7 mouse cellular contexts compared by ENCODE assay signal in the genomic region with DNA sequence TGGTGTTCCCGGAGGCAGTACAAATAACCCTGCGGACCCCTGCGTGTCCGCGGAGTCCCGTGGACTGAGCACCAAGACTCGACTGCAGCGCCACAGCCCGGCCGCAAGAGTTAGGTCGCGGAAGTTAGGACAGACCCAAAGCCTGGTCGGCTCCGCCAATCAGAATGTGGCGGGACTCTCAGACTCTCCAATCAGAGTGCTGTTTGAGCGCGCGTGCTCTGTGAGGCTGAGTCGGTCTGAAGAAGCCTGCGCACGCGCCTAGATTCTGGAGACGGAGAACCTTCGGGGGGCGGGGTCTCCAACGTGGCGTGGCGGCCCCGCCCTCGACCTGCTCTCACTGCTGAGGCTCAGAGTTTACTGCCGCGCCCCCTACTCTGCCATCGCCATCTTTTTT. TPM values are rescaled to one million over a fixed set of nuclear protein-coding genes. Genes with fewer than 3 reads are reported as not detected.
DNase-seq lines count a peak whose midpoint lies in the region; ATAC-seq lines count a peak whose summit lies in the region.

A gene (minus strand): TSS at position 131 of the 394 bp plus-strand sequence.

- peak within 1 kb of the TSS; percentile 68 for H3K9ac ChIP-seq in embryonic facial prominence, embryonic 12.5 days
- peak within 1 kb of the TSS; percentile 53 for H3K9ac ChIP-seq in limb, embryonic 11.5 days (ENCODE audit: low read length)
- peak within 1 kb of the TSS; percentile 72 for H3K9ac ChIP-seq in midbrain, embryonic 14.5 days (replicated peaks; ENCODE audit: low read length)

- H3K36me3 ChIP-seq in embryonic facial prominence, embryonic 12.5 days, result peaks cover 5% of the 10 kb centered on the region; the same call in 1 of the 2 replicates
- peaks cover under 1% of the 10 kb centered on the region; the same call in 1 of the 2 replicates for H3K36me3 ChIP-seq in limb, embryonic 11.5 days (ENCODE audit: control insufficient read depth, insufficient read depth, low read length)
- H3K36me3 ChIP-seq in midbrain, embryonic 14.5 days (ENCODE audit: control insufficient read depth, insufficient read depth, low read length), result peaks cover 8% of the 10 kb centered on the region; the same call in 1 of the 2 replicates

- peak within 1 kb of the TSS; percentile 70 for H3K4me3 ChIP-seq in embryonic facial prominence, embryonic 12.5 days
- H3K4me3 ChIP-seq in limb, embryonic 11.5 days (ENCODE audit: low read depth, low read length), result peak within 1 kb of the TSS; percentile 44
- peak within 1 kb of the TSS; percentile 71 for H3K4me3 ChIP-seq in midbrain, embryonic 14.5 days (replicated peaks; ENCODE audit: low read depth, low read length)

- no peaks in the 10 kb centered on the region for H3K9me3 ChIP-seq in embryonic facial prominence, embryonic 12.5 days
- H3K9me3 ChIP-seq in limb, embryonic 11.5 days (ENCODE audit: control insufficient read depth, low read length), result no peaks in the 10 kb centered on the region
- no peaks in the 10 kb centered on the region for H3K9me3 ChIP-seq in midbrain, embryonic 14.5 days (ENCODE audit: control insufficient read depth, low read length)

- peak; percentile 97 for DNase-seq in adrenal gland, postnatal 25 days
- peak; percentile 100 for DNase-seq in heart, adult 11 months
- DNase-seq in kidney, adult 18-20 months, result peak; percentile 96
- peak; percentile 99 for DNase-seq in limb, embryonic 11.5 days (ENCODE audit: low spot score)
- DNase-seq in midbrain, embryonic 14.5 days, result peak; percentile 100
- peak; percentile 95 to 96 for DNase-seq in spleen, adult 18-20 months

- peak; percentile 93 for ATAC-seq in embryonic facial prominence, embryonic 12.5 days (ENCODE audit: insufficient number of reproducible peaks, insufficient read depth, low FRiP score, low TSS enrichment)
- peak; percentile 91 for ATAC-seq in limb, embryonic 11.5 days (ENCODE audit: insufficient number of reproducible peaks, low FRiP score, low TSS enrichment, low read depth)
- peak; percentile 94 for ATAC-seq in midbrain, embryonic 14.5 days (ENCODE audit: low FRiP score, low TSS enrichment)

- H3K4me2 ChIP-seq in embryonic facial prominence, embryonic 12.5 days (replicated peaks), result peak within 1 kb of the TSS; percentile 91
- peak within 1 kb of the TSS; percentile 92 for H3K4me2 ChIP-seq in limb, embryonic 11.5 days (ENCODE audit: low read depth, severe bottlenecking)
- H3K4me2 ChIP-seq in midbrain, embryonic 14.5 days (ENCODE audit: low read length), result peak within 1 kb of the TSS; percentile 72

- peak within 1 kb of the TSS; percentile 84 for H3K27ac ChIP-seq in embryonic facial prominence, embryonic 12.5 days
- H3K27ac ChIP-seq in limb, embryonic 11.5 days (replicated peaks; ENCODE audit: low read depth, low read length), result 0 out of 2 replicates have a peak within 1 kb of the TSS, but pooled peaks have one; percentile 88
- H3K27ac ChIP-seq in midbrain, embryonic 14.5 days (replicated peaks; ENCODE audit: low read depth, low read length), result peak within 1 kb of the TSS; percentile 91

- WGBS in embryonic facial prominence, embryonic 12.5 days, result under 1% methylated on average over 33 of the region's 33 CpGs
- WGBS in limb, embryonic 11.5 days, result under 1% methylated on average over 33 of the region's 33 CpGs
- under 1% methylated on average over 33 of the region's 33 CpGs for WGBS in midbrain, embryonic 14.5 days

- peaks cover 57% of the 10 kb centered on the region for H3K4me1 ChIP-seq in embryonic facial prominence, embryonic 12.5 days
- peaks cover 23% of the 10 kb centered on the region for H3K4me1 ChIP-seq in limb, embryonic 11.5 days (ENCODE audit: control insufficient read depth, insufficient read depth, low read length)
- peaks cover 44% of the 10 kb centered on the region for H3K4me1 ChIP-seq in midbrain, embryonic 14.5 days (ENCODE audit: control insufficient read depth, insufficient read depth, low read length)

- no peaks in the 10 kb centered on the region for H3K27me3 ChIP-seq in embryonic facial prominence, embryonic 12.5 days
- no peaks in the 10 kb centered on the region for H3K27me3 ChIP-seq in limb, embryonic 11.5 days (ENCODE audit: control insufficient read depth, insufficient read depth, low read length)
- H3K27me3 ChIP-seq in midbrain, embryonic 14.5 days (ENCODE audit: control insufficient read depth, insufficient read depth, low read length), result no peaks in the 10 kb centered on the region

RNA-seq across cellular contexts. Expression of the gene that starts here (rescaled TPM):
- 67.9 and 77.7 TPM in 2 replicates for total RNA-seq in adrenal gland, postnatal 25 days (2021)
- 59.1 and 64.8 TPM in 2 replicates for polyA plus RNA-seq in embryonic facial prominence, embryonic 12.5 days (2016; fragmentation: Nextera tagmentation; extraction: Ambion mirVana)
- 61.6 and 66.5 TPM in 2 replicates for polyA plus RNA-seq in limb, embryonic 11.5 days (2014; fragmentation: Nextera tagmentation; extraction: Ambion mirVana)
- polyA plus RNA-seq in midbrain, embryonic 14.5 days (2014; fragmentation: Nextera tagmentation; extraction: Ambion mirVana), result 64.8 and 77.7 TPM in 2 replicates

Comparison
In these comparisons a context has a peak if more than half of its experiments do, and no peak if none do; other contexts are left out.
1. Peak in every context shown above with its lines: DNase-seq, ATAC-seq, H3K4me3 ChIP-seq and H3K27ac ChIP-seq.